Mouse (Mus musculus) C3H10T1/2 (cell line): ENCODE data around the gene Ripor1. TPM values are rescaled to one million over a fixed set of nuclear protein-coding genes. Genes with fewer than 3 reads are reported as not detected.

ENCODE experiments used
- polyA plus RNA-seq, 2 experiments: library from polyadenylated mRNA; unstranded; fragments of >200 nt; fragmentation: generic; extraction: Trizol; gene quantifications; one replicate each; pipeline ENCODE4 v1.2.1; 2012; ENCODE audit warnings: missing spikeins in 2 of 2

Ripor1 gene
- 10 to 100 TPM; 16.9 to 54.0 TPM for polyA plus RNA-seq

GRCm38 (mm10) chr8:105604804-105605381 lies at the start of gene Ripor1:
Gene Ripor1, plus strand, starts transcription at chr8:105605255.

GRCm38 (mm10) chr8:105565952-105566702 lies 38.9 kb upstream of the Ripor1 start, which contains the start of gene Atp6v0d1:
Gene Atp6v0d1, minus strand, starts transcription at chr8:105566047.

GRCm38 (mm10) chr8:105636018-105636962 lies 31.2 kb downstream of the Ripor1 start, which contains the start of gene Ctcf:
Gene Ctcf, plus strand, starts transcription at chr8:105636568.

GRCm38 (mm10) chr8:105636963-105637510 lies 32.0 kb downstream of the Ripor1 start, which contains the start of gene Agrp:
Gene Agrp, minus strand, starts transcription at chr8:105637393.

Other genes starting within 250 kb of the Ripor1 start
- gene Plekhg4, start 232.0 kb upstream of the Ripor1 start, polyA plus RNA-seq: 10 to 100 TPM in 1 of 2 experiments, 1 to 10 TPM in 1; 1.0 to 13.3 TPM
- gene Kctd19, start 191.8 kb upstream of the Ripor1 start, polyA plus RNA-seq: 1 to 10 TPM in 1 of 2 experiments, under 1 TPM in 1; 0.02 to 3.4 TPM
- gene Lrrc36, start 191.7 kb upstream of the Ripor1 start, polyA plus RNA-seq: under 1 TPM in 1 of 2 experiments, not detected in 1; 0.15 TPM
- gene Tppp3, start 133.7 kb upstream of the Ripor1 start, polyA plus RNA-seq: 10 to 100 TPM in 1 of 2 experiments, under 1 TPM in 1; 0.66 to 23.9 TPM
- gene Zdhhc1, start 108.4 kb upstream of the Ripor1 start, polyA plus RNA-seq: 10 to 100 TPM in 1 of 2 experiments, 1 to 10 TPM in 1; 8.9 to 50.5 TPM
- gene Hsd11b2, start 86.5 kb upstream of the Ripor1 start, polyA plus RNA-seq: under 1 TPM; 0.04 to 0.28 TPM
- 100 to 1,000 TPM in 1 of 2 experiments, 10 to 100 TPM in 1; 93.5 to 187 TPM for gene Atp6v0d1, start 39.2 kb upstream of the Ripor1 start, polyA plus RNA-seq
- 10 to 100 TPM in 1 of 2 experiments, 1 to 10 TPM in 1; 3.6 to 24.4 TPM for gene Ctcf, start 31.3 kb downstream of the Ripor1 start, polyA plus RNA-seq
- gene Agrp, start 32.1 kb downstream of the Ripor1 start, polyA plus RNA-seq: under 1 TPM; 0.22 to 0.77 TPM
- gene Carmil2, start 81.0 kb downstream of the Ripor1 start, polyA plus RNA-seq: under 1 TPM; 0.21 to 0.61 TPM
- gene Acd, start 95.8 kb downstream of the Ripor1 start, polyA plus RNA-seq: 10 to 100 TPM; 50.3 to 70.4 TPM
- 10 to 100 TPM; 15.2 to 30.5 TPM for gene Pard6a, start 95.9 kb downstream of the Ripor1 start, polyA plus RNA-seq
- under 1 TPM; 0.26 to 0.98 TPM for gene 4933405L10Rik, start 102.4 kb downstream of the Ripor1 start, polyA plus RNA-seq
- gene Enkd1, start 103.0 kb downstream of the Ripor1 start, polyA plus RNA-seq: 10 to 100 TPM; 21.1 to 27.5 TPM
- gene Gfod2, start 153.4 kb downstream of the Ripor1 start, polyA plus RNA-seq: 10 to 100 TPM in 1 of 2 experiments, 1 to 10 TPM in 1; 4.3 to 12.5 TPM
- gene Ranbp10, start 222.1 kb downstream of the Ripor1 start, polyA plus RNA-seq: 10 to 100 TPM in 1 of 2 experiments, 1 to 10 TPM in 1; 2.2 to 14.2 TPM
- gene Tsnaxip1, start 222.5 kb downstream of the Ripor1 start, polyA plus RNA-seq: under 1 TPM; 0.05 to 0.11 TPM
- gene Cenpt, start 248.0 kb downstream of the Ripor1 start, polyA plus RNA-seq: 10 to 100 TPM; 26.0 to 44.2 TPM
- gene Thap11, start 249.9 kb downstream of the Ripor1 start, polyA plus RNA-seq: 10 to 100 TPM; 23.9 to 66.2 TPM